Mouse (Mus musculus): ENCODE results near the gene Tcf7l2. TPM values are rescaled to one million over a fixed set of nuclear protein-coding genes. Genes with fewer than 3 reads are reported as not detected.

Tcf7l2 gene
- polyA plus RNA-seq, 1 experiment from 2014 or later, result 196 TPM

GRCm38 (mm10) chr19:55923789-55924426, 182.3 kb downstream of the Tcf7l2 start:
- Histone ChIP-seq H3K4me2 (ENCODE audit: low read length) (no peak overlapping the region), H3K4me1 (ENCODE audit: control insufficient read depth, insufficient read depth, low read length) (no peaks in the 10 kb centered on the region), H3K36me3 (ENCODE audit: control insufficient read depth, insufficient read depth, low read length) (peaks cover 13% of the 10 kb centered on the region; the same call in 1 of the 2 replicates), H3K9me3 (replicated peaks; ENCODE audit: control insufficient read depth, low read length) (no peaks in the 10 kb centered on the region), H3K27ac (ENCODE audit: low read depth, low read length) (no peak overlapping the region), H3K9ac (ENCODE audit: low read length) (no peak overlapping the region), H3K4me3 (ENCODE audit: low read depth, low read length) (no peak overlapping the region), H3K27me3 (replicated peaks; ENCODE audit: control insufficient read depth, insufficient read depth, low read length) (peaks cover 25% of the 10 kb centered on the region)
- ATAC-seq, result peak; percentile 62; the same call in 1 of the 2 replicates
- DNase-seq (ENCODE audit: low spot score), result peak; percentile 76
- 1% methylated on average over 12 of the region's 12 CpGs for WGBS

- Histone ChIP-seq H3K27ac (ENCODE audit: low read depth, low read length) (no peak overlapping the region), H3K36me3 (ENCODE audit: control insufficient read depth, insufficient read depth, low read length) (peaks cover 7% of the 10 kb centered on the region; the same call in 1 of the 2 replicates), H3K9me3 (replicated peaks; ENCODE audit: control insufficient read depth, low read length) (no peaks in the 10 kb centered on the region), H3K9ac (ENCODE audit: low read length) (no peak overlapping the region), H3K4me1 (ENCODE audit: control insufficient read depth, insufficient read depth, low read length) (no peaks in the 10 kb centered on the region), H3K4me2 (ENCODE audit: low read length) (no peak overlapping the region), H3K27me3 (replicated peaks; ENCODE audit: control insufficient read depth, insufficient read depth, low read length) (peaks cover 22% of the 10 kb centered on the region; the same call in 1 of the 2 replicates), H3K4me3 (ENCODE audit: low read depth, low read length) (no peak overlapping the region)
- DNase-seq (ENCODE audit: low spot score) (no peak), ATAC-seq (no peak)
- 96% methylated on average over 4 of the region's 4 CpGs for WGBS
Measured at GRCm38 (mm10) chr19:55924800-55925199, 183.2 kb downstream of the Tcf7l2 start.

GRCm38 (mm10) chr19:55925425-55925803, 183.8 kb downstream of the Tcf7l2 start:
- WGBS, result 78% methylated on average over 7 of the region's 7 CpGs
- no peaks in the 10 kb centered on the region for H3K4me1 ChIP-seq (ENCODE audit: control insufficient read depth, insufficient read depth, low read length)
- no peak overlapping the region for H3K4me2 ChIP-seq (ENCODE audit: low read length)
- no peak overlapping the region for H3K9ac ChIP-seq (ENCODE audit: low read length)
- H3K4me3 ChIP-seq (ENCODE audit: low read depth, low read length), result no peak overlapping the region
- DNase-seq (ENCODE audit: low spot score), result peak; percentile 54
- H3K27ac ChIP-seq (ENCODE audit: low read depth, low read length), result no peak overlapping the region
- peaks cover 17% of the 10 kb centered on the region; the same call in 1 of the 2 replicates for H3K27me3 ChIP-seq (replicated peaks; ENCODE audit: control insufficient read depth, insufficient read depth, low read length)
- 0 out of 2 replicates have a peak, but pooled peaks cover 5% of the 10 kb centered on the region for H3K36me3 ChIP-seq (ENCODE audit: control insufficient read depth, insufficient read depth, low read length)
- ATAC-seq, result no peak
- H3K9me3 ChIP-seq (replicated peaks; ENCODE audit: control insufficient read depth, low read length), result no peaks in the 10 kb centered on the region

GRCm38 (mm10) chr19:55925804-55926521, 184.3 kb downstream of the Tcf7l2 start:
- Histone ChIP-seq H3K9ac (ENCODE audit: low read length) (no peak overlapping the region), H3K4me1 (ENCODE audit: control insufficient read depth, insufficient read depth, low read length) (no peaks in the 10 kb centered on the region), H3K36me3 (ENCODE audit: control insufficient read depth, insufficient read depth, low read length) (no peaks in the 10 kb centered on the region), H3K9me3 (replicated peaks; ENCODE audit: control insufficient read depth, low read length) (no peaks in the 10 kb centered on the region), H3K27me3 (replicated peaks; ENCODE audit: control insufficient read depth, insufficient read depth, low read length) (0 out of 2 replicates have a peak, but pooled peaks cover 12% of the 10 kb centered on the region), H3K4me2 (ENCODE audit: low read length) (no peak overlapping the region), H3K4me3 (ENCODE audit: low read depth, low read length) (no peak overlapping the region), H3K27ac (ENCODE audit: low read depth, low read length) (no peak overlapping the region)
- peak; percentile 51 for DNase-seq (ENCODE audit: low spot score)
- no peak for ATAC-seq
- WGBS, result 68% methylated on average over 16 of the region's 16 CpGs

GRCm38 (mm10) chr19:55926858-55927673, 185.4 kb downstream of the Tcf7l2 start:
- no peak for DNase-seq (ENCODE audit: low spot score)
- Histone ChIP-seq H3K4me3 (ENCODE audit: low read depth, low read length) (no peak overlapping the region), H3K4me2 (ENCODE audit: low read length) (no peak overlapping the region), H3K27me3 (replicated peaks; ENCODE audit: control insufficient read depth, insufficient read depth, low read length) (0 out of 2 replicates have a peak, but pooled peaks cover 6% of the 10 kb centered on the region), H3K9me3 (replicated peaks; ENCODE audit: control insufficient read depth, low read length) (no peaks in the 10 kb centered on the region), H3K4me1 (ENCODE audit: control insufficient read depth, insufficient read depth, low read length) (no peaks in the 10 kb centered on the region), H3K36me3 (ENCODE audit: control insufficient read depth, insufficient read depth, low read length) (peaks cover 5% of the 10 kb centered on the region; the same call in 1 of the 2 replicates), H3K9ac (ENCODE audit: low read length) (no peak overlapping the region), H3K27ac (ENCODE audit: low read depth, low read length) (no peak overlapping the region)
- WGBS, result 77% methylated on average over 16 of the region's 16 CpGs
- no peak for ATAC-seq

- Histone ChIP-seq H3K4me1 (ENCODE audit: control insufficient read depth, insufficient read depth, low read length) (no peaks in the 10 kb centered on the region), H3K27me3 (replicated peaks; ENCODE audit: control insufficient read depth, insufficient read depth, low read length) (no peaks in the 10 kb centered on the region), H3K36me3 (ENCODE audit: control insufficient read depth, insufficient read depth, low read length) (peaks cover 5% of the 10 kb centered on the region; the same call in 1 of the 2 replicates), H3K4me3 (ENCODE audit: low read depth, low read length) (no peak overlapping the region), H3K4me2 (ENCODE audit: low read length) (no peak overlapping the region), H3K9ac (ENCODE audit: low read length) (no peak overlapping the region), H3K9me3 (replicated peaks; ENCODE audit: control insufficient read depth, low read length) (no peaks in the 10 kb centered on the region), H3K27ac (ENCODE audit: low read depth, low read length) (no peak overlapping the region)
- ATAC-seq, result no peak
- 91% methylated on average over 9 of the region's 9 CpGs for WGBS
- no peak for DNase-seq (ENCODE audit: low spot score)
Measured at GRCm38 (mm10) chr19:55927674-55928061, 186.0 kb downstream of the Tcf7l2 start.

- Histone ChIP-seq H3K36me3 (ENCODE audit: control insufficient read depth, insufficient read depth, low read length) (peaks cover 5% of the 10 kb centered on the region; the same call in 1 of the 2 replicates), H3K27me3 (replicated peaks; ENCODE audit: control insufficient read depth, insufficient read depth, low read length) (no peaks in the 10 kb centered on the region), H3K4me3 (ENCODE audit: low read depth, low read length) (no peak overlapping the region), H3K9me3 (replicated peaks; ENCODE audit: control insufficient read depth, low read length) (no peaks in the 10 kb centered on the region), H3K27ac (ENCODE audit: low read depth, low read length) (no peak overlapping the region), H3K4me2 (ENCODE audit: low read length) (no peak overlapping the region), H3K4me1 (ENCODE audit: control insufficient read depth, insufficient read depth, low read length) (no peaks in the 10 kb centered on the region), H3K9ac (ENCODE audit: low read length) (no peak overlapping the region)
- ATAC-seq (no peak), DNase-seq (ENCODE audit: low spot score) (no peak)
- WGBS, result 90% methylated on average over 5 of the region's 5 CpGs
Measured at GRCm38 (mm10) chr19:55928674-55929073, 187.1 kb downstream of the Tcf7l2 start.

GRCm38 (mm10) chr19:55931642-55932041, 190.0 kb downstream of the Tcf7l2 start:
- H3K27ac ChIP-seq (ENCODE audit: low read depth, low read length), result no peak overlapping the region
- no peak for ATAC-seq
- no peak for DNase-seq (ENCODE audit: low spot score)
- no peaks in the 10 kb centered on the region for H3K27me3 ChIP-seq (replicated peaks; ENCODE audit: control insufficient read depth, insufficient read depth, low read length)
- no peaks in the 10 kb centered on the region for H3K9me3 ChIP-seq (replicated peaks; ENCODE audit: control insufficient read depth, low read length)
- no peak overlapping the region for H3K4me2 ChIP-seq (ENCODE audit: low read length)
- H3K4me1 ChIP-seq (ENCODE audit: control insufficient read depth, insufficient read depth, low read length), result peaks cover 3% of the 10 kb centered on the region; the same call in 1 of the 2 replicates
- H3K36me3 ChIP-seq (ENCODE audit: control insufficient read depth, insufficient read depth, low read length), result peaks cover 5% of the 10 kb centered on the region; the same call in 1 of the 2 replicates
- WGBS, result 95% methylated on average over 17 of the region's 17 CpGs
- no peak overlapping the region for H3K4me3 ChIP-seq (ENCODE audit: low read depth, low read length)
- H3K9ac ChIP-seq (ENCODE audit: low read length), result no peak overlapping the region
